Mouse (Mus musculus): Measurements from ENCODE around the gene Scgb1a1.

Gene Scgb1a1

DNA sequence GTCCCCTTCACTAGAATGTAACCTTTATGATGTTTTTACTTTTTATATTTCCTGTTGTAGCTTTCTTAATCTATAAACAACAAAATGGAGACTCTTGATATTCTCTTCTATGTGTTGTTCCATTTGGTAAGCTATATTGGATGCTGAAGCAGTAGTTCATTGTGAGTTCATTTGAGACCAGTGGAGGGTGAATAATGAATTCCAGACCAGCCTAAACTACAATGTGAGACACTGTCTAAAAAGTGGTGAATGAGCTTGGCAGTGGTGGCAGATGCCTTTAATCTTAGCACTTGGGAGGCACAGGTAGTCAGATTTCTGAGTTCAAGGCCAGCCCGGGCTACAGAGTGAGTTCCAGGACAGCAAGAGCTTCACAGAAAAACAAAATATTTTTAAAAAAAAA lies 44.6 kb downstream of the Scgb1a1 start:
- no peak for DNase-seq (ENCODE audit: low spot score in 2 of 2)

DNA sequence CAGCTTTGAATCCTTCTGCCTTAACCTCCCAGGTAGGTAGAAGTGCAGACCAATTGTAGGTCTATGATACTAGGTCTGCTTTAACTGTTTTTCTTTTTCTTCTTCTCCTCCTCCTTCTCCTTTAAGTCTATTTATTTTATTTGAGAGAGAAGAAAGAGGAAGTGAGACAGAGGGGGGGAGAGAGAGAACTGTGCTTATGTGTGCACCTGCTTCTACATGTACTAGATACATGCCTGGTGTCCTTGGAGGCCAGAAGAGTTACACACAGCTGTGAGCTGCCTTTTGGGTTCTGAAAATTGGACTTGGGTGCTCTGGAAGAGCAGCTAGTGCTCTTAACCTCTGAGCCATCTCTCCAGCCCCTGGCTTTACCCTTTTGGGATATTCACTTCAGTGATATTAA lies 46.7 kb downstream of the Scgb1a1 start:
- DNase-seq (ENCODE audit: low spot score in 2 of 2): no peak

DNA sequence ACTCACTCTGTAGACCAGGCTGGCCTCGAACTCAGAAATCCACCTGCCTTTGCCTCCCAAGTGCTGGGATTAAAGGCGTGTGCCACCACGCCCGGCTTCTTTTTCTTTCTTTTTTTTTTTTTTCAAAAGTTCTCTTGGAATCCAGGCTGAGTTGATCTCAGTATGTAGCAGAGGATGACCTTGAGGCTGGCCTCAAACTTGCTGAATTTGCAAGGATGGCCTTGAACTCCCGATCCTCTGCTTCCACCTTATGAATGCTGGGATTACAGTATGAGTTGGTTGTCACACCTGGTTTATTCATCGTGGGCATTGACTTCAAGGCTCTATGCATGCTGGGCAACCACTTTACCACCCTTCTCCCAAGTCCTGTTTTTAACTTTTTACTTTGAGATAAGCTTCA lies 47.1 kb downstream of the Scgb1a1 start:
- no peak for DNase-seq (ENCODE audit: low spot score in 2 of 2)

DNA sequence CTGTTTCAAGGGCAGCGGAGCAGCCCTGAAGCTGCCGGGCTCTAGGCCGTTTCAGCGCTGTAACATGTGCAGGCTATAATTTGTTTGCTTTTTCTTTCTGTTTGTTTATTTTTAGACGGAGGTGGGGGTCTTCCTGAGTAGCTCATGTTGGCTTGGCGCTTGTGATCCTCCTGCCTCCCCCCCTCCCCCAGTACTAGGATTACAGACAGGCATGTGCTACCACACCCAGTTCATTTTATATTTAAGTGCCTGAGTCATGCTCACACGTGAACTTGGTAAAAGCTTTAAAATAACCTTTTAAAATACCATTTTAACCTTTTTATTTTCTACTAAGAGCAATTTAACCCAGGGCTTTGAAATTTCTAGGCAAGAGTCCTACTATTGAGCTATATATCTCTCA lies 47.8 kb downstream of the Scgb1a1 start:
- DNase-seq (ENCODE audit: low spot score in 2 of 2): no peak

DNA sequence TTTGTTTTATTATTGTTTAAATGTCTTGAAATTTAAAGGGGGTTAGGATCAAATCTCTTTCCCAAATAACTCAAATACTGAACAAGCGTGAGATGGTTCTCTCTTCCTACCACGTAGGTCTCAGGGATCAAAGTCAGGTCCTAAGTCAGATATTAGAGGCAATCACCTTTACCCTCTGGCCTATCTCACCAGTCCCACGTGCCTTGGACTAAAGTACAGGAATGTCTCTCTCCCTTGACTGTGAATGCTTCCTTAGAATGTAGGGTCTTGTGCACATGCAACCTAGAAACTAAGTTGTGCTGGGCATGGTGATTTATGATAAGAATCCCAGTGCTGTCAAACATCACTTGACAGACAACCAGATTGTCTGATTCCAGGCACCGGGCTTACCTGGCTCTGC lies 48.5 kb downstream of the Scgb1a1 start:
- no peak for DNase-seq (ENCODE audit: low spot score in 2 of 2)

DNA sequence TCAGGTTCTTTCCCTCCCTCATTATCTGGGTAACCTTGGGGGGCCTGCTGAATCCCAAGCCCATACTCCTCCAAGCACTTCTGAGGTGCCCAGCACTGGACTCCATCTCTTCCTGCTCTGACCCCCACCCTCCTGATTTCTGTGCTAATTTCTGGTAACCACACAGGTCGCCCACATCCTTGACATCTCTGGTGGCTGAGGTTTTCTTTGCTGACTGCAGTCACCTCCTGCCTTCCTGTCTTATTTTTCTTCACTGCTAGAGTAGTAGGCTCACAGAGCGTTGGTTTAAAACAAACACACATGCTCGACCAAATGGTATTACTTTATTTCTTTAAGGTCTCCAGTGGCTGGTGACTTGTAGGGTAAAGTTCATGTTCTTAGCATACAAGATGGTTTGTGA lies 49.6 kb downstream of the Scgb1a1 start:
- no peak for DNase-seq (ENCODE audit: low spot score in 2 of 2)

DNA sequence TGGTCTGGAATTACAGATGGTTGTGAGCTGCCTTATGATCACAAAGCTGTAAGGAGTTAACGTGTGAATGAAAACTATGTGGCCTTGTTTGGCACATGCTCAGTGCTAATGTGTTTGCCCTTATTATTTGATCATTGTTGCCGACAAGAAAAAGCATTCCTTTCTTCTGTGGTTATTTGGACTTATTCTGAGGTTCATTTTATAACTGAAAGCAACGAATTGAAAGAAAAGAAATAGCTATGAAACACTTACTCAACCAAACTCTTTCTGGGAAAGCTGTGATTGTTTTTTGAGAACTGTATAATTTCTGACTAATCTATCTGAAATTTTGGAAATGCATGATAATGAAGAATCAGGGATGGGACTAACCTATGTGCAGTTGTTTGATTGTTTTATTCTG lies 52.7 kb downstream of the Scgb1a1 start:
- no peak for DNase-seq (ENCODE audit: low spot score in 2 of 2)

DNA sequence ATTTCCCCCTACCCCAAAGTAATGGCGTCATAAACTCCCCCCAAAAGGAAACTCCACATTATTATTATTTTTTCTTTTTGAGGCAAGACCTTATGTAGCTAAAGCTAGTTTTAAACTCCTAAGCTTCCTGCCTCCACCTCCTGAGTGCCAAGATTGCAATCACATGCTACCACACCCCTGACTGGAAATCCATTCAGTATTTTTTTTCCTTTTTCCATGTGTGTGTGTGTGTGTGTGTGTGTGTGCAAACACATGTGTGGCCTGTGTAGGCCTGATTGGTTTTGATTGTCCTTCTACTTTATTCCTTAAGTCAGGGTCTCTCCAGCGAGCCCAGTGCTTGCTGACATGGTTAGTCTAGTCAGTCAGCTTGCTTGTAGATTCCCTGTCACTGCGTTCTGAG lies 53.3 kb downstream of the Scgb1a1 start:
- DNase-seq (ENCODE audit: low spot score in 2 of 2): no peak

All from cerebellum, postnatal 4 days (tissue).